Mouse (Mus musculus) thymus, adult 2 months (tissue): ENCODE data around the gene Ddx49. TPM values are rescaled to one million over a fixed set of nuclear protein-coding genes. Genes with fewer than 3 reads are reported as not detected.

ENCODE experiments used
- DNase-seq: peaks from one replicate; pipeline ENCODE4 v3.0.0; 2021
- H3K27ac ChIP-seq: fragments of 200-500 bp; 2 replicates; pipeline ENCODE4 v1.5.1; 2012; ENCODE audit warnings: low read length, control low read depth; ENCODE audit not compliant: control insufficient read depth, insufficient read depth
- H3K27me3 ChIP-seq: fragments of 200-500 bp; 2 replicates; pipeline ENCODE4 v1.6.1; 2012; ENCODE audit warnings: mild to moderate bottlenecking, low read length, moderate library complexity, mixed read lengths; ENCODE audit not compliant: control insufficient read depth, insufficient read depth
- H3K36me3 ChIP-seq: fragments of 200-500 bp; 2 replicates; pipeline ENCODE4 v1.6.1; 2012; ENCODE audit warnings: mild to moderate bottlenecking, low read length, moderate library complexity; ENCODE audit not compliant: control insufficient read depth, insufficient read depth
- H3K4me1 ChIP-seq: fragments of 200-500 bp; replicated peaks from 2 replicates; pipeline ENCODE4 v1.6.1; 2012; ENCODE audit warnings: low read length; ENCODE audit not compliant: control insufficient read depth, insufficient read depth
- H3K4me3 ChIP-seq: fragments of 200-500 bp; 2 replicates; pipeline ENCODE4 v1.5.1; 2012; ENCODE audit warnings: mild to moderate bottlenecking, low read length, control low read depth, moderate library complexity; ENCODE audit not compliant: control insufficient read depth, insufficient read depth
- CTCF ChIP-seq: fragments of 200-500 bp; IDR thresholded peaks from 2 replicates; pipeline ENCODE4 v1.5.1; 2012; ENCODE audit warnings: mild to moderate bottlenecking, control low read depth, low read length, moderate library complexity, borderline replicate concordance; ENCODE audit not compliant: control insufficient read depth, poor library complexity, insufficient read depth; ENCODE audit errors: extremely low read depth
- POLR2A ChIP-seq: fragments of 200-500 bp; IDR thresholded peaks from 2 replicates; pipeline ENCODE4 v1.6.1; 2012; ENCODE audit warnings: mild to moderate bottlenecking, low read length, control low read depth, moderate library complexity; ENCODE audit not compliant: control insufficient read depth, poor library complexity, insufficient read depth; ENCODE audit errors: extremely low read depth
- WGBS: fragments of 180-500 bp; shearing (Covaris S2); methylation state at CpG from one replicate; pipeline ENCODE4 v1.1.7; 2018; 5-methylcytosine and 5-hydroxymethylcytosine counted together
- polyA plus RNA-seq: library from polyadenylated mRNA; depleted of rRNA; stranded (reverse); fragments of >200 nt; gene quantifications from 2 replicates; pipeline ENCODE4 v1.2.3, GENCODE M21; 2012

Ddx49 gene
- polyA plus RNA-seq, 1 experiment: 72.1 TPM

- peaks cover 5% of the 10 kb centered on the region; the same call in 1 of the 2 replicates for H3K4me1 ChIP-seq
- 83% methylated on average over 6 of the region's 6 CpGs for WGBS
- no peaks in the 10 kb centered on the region for H3K27me3 ChIP-seq
- no peak for TF ChIP-seq POLR2A
- TF ChIP-seq CTCF: no peak
- H3K27ac ChIP-seq: no peak overlapping the region
- peak; percentile 31 for DNase-seq
- H3K4me3 ChIP-seq: no peak overlapping the region
- H3K36me3 ChIP-seq: peaks cover 53% of the 10 kb centered on the region
These were observed 41.4 kb upstream of the Ddx49 start for GRCm38 (mm10) chr8:70343696-70344095.

GRCm38 (mm10) chr8:70343076-70343475 is 40.8 kb upstream of the Ddx49 start:
- WGBS: 97% methylated on average over 7 of the region's 7 CpGs

GRCm38 (mm10) chr8:70342007-70342406 is 39.7 kb upstream of the Ddx49 start:
- no peak for DNase-seq
- H3K36me3 ChIP-seq: peaks cover 70% of the 10 kb centered on the region
- 68% methylated on average over 14 of the region's 14 CpGs for WGBS
- no peak for TF ChIP-seq CTCF
- no peak for TF ChIP-seq POLR2A
- H3K4me3 ChIP-seq: no peak overlapping the region
- peaks cover 5% of the 10 kb centered on the region; the same call in 1 of the 2 replicates for H3K4me1 ChIP-seq
- H3K27ac ChIP-seq: no peak overlapping the region
- H3K27me3 ChIP-seq: no peaks in the 10 kb centered on the region

More at GRCm38 (mm10) chr8:70343076-70343475, 40.8 kb upstream of the Ddx49 start:
- no peak for DNase-seq
- Histone ChIP-seq H3K27ac (no peak overlapping the region), H3K36me3 (peaks cover 59% of the 10 kb centered on the region), H3K4me3 (no peak overlapping the region), H3K4me1 (peaks cover 5% of the 10 kb centered on the region; the same call in 1 of the 2 replicates), H3K27me3 (no peaks in the 10 kb centered on the region)
- TF ChIP-seq CTCF (no peak), POLR2A (no peak)

- Histone ChIP-seq H3K4me1 (no peaks in the 10 kb centered on the region), H3K36me3 (peaks cover 83% of the 10 kb centered on the region), H3K27ac (no peak overlapping the region), H3K4me3 (no peak overlapping the region), H3K27me3 (no peaks in the 10 kb centered on the region)
- TF ChIP-seq CTCF: no peak
- DNase-seq: no peak
- WGBS: 95% methylated on average over 7 of the region's 7 CpGs
These were observed 38.4 kb upstream of the Ddx49 start for GRCm38 (mm10) chr8:70340659-70341058.

- Histone ChIP-seq H3K4me3 (no peak overlapping the region), H3K27me3 (no peaks in the 10 kb centered on the region), H3K4me1 (no peaks in the 10 kb centered on the region), H3K36me3 (peaks cover 98% of the 10 kb centered on the region), H3K27ac (no peak overlapping the region)
- 77% methylated on average over 7 of the region's 7 CpGs for WGBS
- no peak for TF ChIP-seq POLR2A
- no peak for TF ChIP-seq CTCF
- DNase-seq: no peak
These were observed 36.6 kb upstream of the Ddx49 start for GRCm38 (mm10) chr8:70338931-70339330.

- H3K27me3 ChIP-seq: no peaks in the 10 kb centered on the region
- H3K4me1 ChIP-seq: no peaks in the 10 kb centered on the region
- TF ChIP-seq CTCF: no peak
- TF ChIP-seq POLR2A: no peak
- DNase-seq: no peak
- H3K27ac ChIP-seq: no peak overlapping the region
- peaks cover 70% of the 10 kb centered on the region for H3K36me3 ChIP-seq
- H3K4me3 ChIP-seq: no peak overlapping the region
- WGBS: 96% methylated on average over 6 of the region's 6 CpGs
These were observed 30.6 kb upstream of the Ddx49 start for GRCm38 (mm10) chr8:70332878-70333202.
